Mouse (Mus musculus) small intestine, adult 2 months (tissue): ENCODE measurements at regions not wholly inside any gene's neighbourhood (a gene's known extent, or its start where the extent isn't known, plus 50 kb on each side); places are given as distances from the start of the nearest gene placed in this dataset.

Experiments
- H3K27ac ChIP-seq: fragments of 200-500 bp; 2 replicates; pipeline ENCODE4 v1.5.1; 2012; ENCODE audit warnings: low read depth, low read length, control low read depth, inconsistent platforms; ENCODE audit not compliant: insufficient read depth
- H3K27me3 ChIP-seq: fragments of 200-500 bp; 2 replicates; pipeline ENCODE4 v1.6.1; 2012; ENCODE audit warnings: mild to moderate bottlenecking, moderate library complexity, low read length, inconsistent platforms; ENCODE audit not compliant: control insufficient read depth, insufficient read depth
- H3K36me3 ChIP-seq: fragments of 200-500 bp; 2 replicates; pipeline ENCODE4 v1.6.1; 2012; ENCODE audit warnings: mild to moderate bottlenecking, low read length, control low read depth, inconsistent platforms; ENCODE audit not compliant: control insufficient read depth, insufficient read depth
- H3K4me1 ChIP-seq: fragments of 200-500 bp; 2 replicates; pipeline ENCODE4 v1.6.1; 2012; ENCODE audit warnings: low read length, inconsistent platforms, mixed read lengths; ENCODE audit not compliant: control insufficient read depth, insufficient read depth, insufficient read length
- H3K4me3 ChIP-seq: fragments of 200-500 bp; 2 replicates; pipeline ENCODE4 v1.5.1; 2012; ENCODE audit warnings: low read depth, mild to moderate bottlenecking, control low read depth, inconsistent platforms, low read length, moderate library complexity
- CTCF ChIP-seq: fragments of 200-500 bp; IDR thresholded peaks from 2 replicates; pipeline ENCODE4 v1.5.1; 2012; ENCODE audit warnings: low read depth, mild to moderate bottlenecking, control low read depth, inconsistent platforms, low read length, moderate library complexity, mixed read lengths; ENCODE audit not compliant: insufficient replicate concordance, insufficient read length; ENCODE audit errors: extremely low read depth
- POLR2A ChIP-seq: fragments of 200-500 bp; IDR thresholded peaks from 2 replicates; pipeline ENCODE4 v1.6.1; 2012; ENCODE audit warnings: low read depth, mild to moderate bottlenecking, control low read depth, inconsistent platforms, low read length, moderate library complexity
- WGBS: fragments of 180-500 bp; shearing (Covaris S2); methylation state at CpG from one replicate; pipeline ENCODE4 v1.1.7; 2018; 5-methylcytosine and 5-hydroxymethylcytosine counted together

GRCm38 (mm10) chr14:59075845-59076745, 66.6 kb downstream of the 1700129C05Rik start:
- TF ChIP-seq CTCF (no peak), POLR2A (no peak)

DNA sequence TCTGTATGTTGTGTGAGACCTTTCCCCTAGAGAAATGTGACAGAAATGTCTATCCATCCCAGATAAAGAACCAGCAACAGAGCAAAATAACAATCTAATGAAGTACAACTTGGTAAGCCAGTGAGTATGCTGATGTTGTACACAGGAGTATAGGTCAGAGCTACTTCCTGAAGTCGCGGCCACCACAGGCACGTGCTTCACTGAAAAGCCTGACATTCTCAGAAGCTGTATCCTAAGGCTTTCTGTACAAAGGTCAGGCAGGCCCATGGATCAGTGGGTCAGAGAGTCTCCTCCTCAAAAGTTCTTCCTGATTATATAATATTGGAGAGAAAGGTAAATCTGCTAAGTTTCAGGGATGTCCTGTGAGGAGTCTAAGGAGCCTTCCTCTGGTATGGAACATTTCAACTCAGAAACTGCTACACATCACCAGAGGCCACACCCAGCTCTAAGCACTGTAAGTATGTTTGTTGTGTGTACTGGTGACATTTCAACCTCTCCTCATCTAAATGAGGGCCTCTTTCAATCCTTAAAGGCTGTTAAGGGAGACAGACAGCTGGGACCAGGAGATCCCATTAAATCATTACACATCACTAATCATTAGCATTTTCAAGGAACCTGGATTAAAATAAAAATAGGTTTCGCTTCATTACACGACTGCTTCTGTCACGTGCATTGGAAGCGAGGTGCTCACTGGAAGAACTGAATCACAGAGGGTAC, 70.2 kb downstream of the 1700129C05Rik start:
- Histone ChIP-seq H3K36me3 (no peaks in the 10 kb centered on the region), H3K4me1 (no peaks in the 10 kb centered on the region), H3K27ac (no peak overlapping the region), H3K27me3 (no peaks in the 10 kb centered on the region), H3K4me3 (no peak overlapping the region)
- 78% methylated on average over 7 of the region's 7 CpGs for WGBS
- TF ChIP-seq CTCF = no peak
- no peak for TF ChIP-seq POLR2A

More at GRCm38 (mm10) chr14:59075845-59076745, 66.6 kb downstream of the 1700129C05Rik start:
- H3K4me1 ChIP-seq = no peaks in the 10 kb centered on the region
- no peak overlapping the region for H3K27ac ChIP-seq
- no peaks in the 10 kb centered on the region for H3K27me3 ChIP-seq
- H3K4me3 ChIP-seq = no peak overlapping the region
- no peaks in the 10 kb centered on the region for H3K36me3 ChIP-seq
- WGBS = 42% methylated on average over 29 of the region's 29 CpGs

- TF ChIP-seq POLR2A (no peak), CTCF (no peak)
- 80% methylated on average over 2 of the region's 2 CpGs for whole genome bisulfite sequencing
- Histone ChIP-seq H3K4me1 (no peaks in the 10 kb centered on the region), H3K27ac (no peak overlapping the region), H3K4me3 (no peak overlapping the region), H3K36me3 (no peaks in the 10 kb centered on the region), H3K27me3 (no peaks in the 10 kb centered on the region)
Observed at GRCm38 (mm10) chr14:59070056-59070455, 72.6 kb downstream of the 1700129C05Rik start.

GRCm38 (mm10) chr14:59066456-59067220, 76.1 kb downstream of the 1700129C05Rik start:
- TF ChIP-seq CTCF = no peak
- TF ChIP-seq POLR2A = no peak
- H3K27me3 ChIP-seq = no peaks in the 10 kb centered on the region
- H3K27ac ChIP-seq = no peak overlapping the region
- no peak overlapping the region for H3K4me3 ChIP-seq
- H3K4me1 ChIP-seq = no peaks in the 10 kb centered on the region
- no peaks in the 10 kb centered on the region for H3K36me3 ChIP-seq
- 69% methylated on average over 8 of the region's 8 CpGs for WGBS

DNA sequence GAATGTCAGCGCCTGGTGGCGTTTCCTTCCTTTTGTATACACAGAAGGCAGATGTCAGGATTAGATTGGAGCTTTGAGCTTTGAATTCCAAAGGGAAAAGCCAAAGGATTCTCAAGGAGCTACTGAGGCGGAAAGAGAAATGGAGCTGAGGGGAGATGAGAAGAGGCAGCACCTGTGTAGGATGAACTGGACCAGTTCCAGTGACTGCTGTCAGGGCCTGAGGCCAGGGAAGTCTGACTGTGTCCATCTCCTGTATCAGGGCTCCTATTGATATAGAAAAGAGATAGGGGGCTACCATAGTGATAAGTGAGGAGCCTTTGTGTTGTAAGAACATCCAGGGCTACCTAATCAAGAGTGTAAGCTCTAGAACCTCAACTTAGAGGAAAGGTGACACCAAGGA, 79.5 kb downstream of the 1700129C05Rik start:
- H3K27ac ChIP-seq = no peak overlapping the region
- WGBS = 82% methylated on average over 3 of the region's 3 CpGs
- H3K27me3 ChIP-seq = no peaks in the 10 kb centered on the region
- no peaks in the 10 kb centered on the region for H3K4me1 ChIP-seq
- no peak overlapping the region for H3K4me3 ChIP-seq
- H3K36me3 ChIP-seq = no peaks in the 10 kb centered on the region
- TF ChIP-seq CTCF (no peak), POLR2A (no peak)

- Histone ChIP-seq H3K27ac (no peak overlapping the region), H3K4me1 (peaks cover 10% of the 10 kb centered on the region; the same call in 1 of the 2 replicates), H3K4me3 (no peak overlapping the region), H3K27me3 (no peaks in the 10 kb centered on the region; the same call in 1 of the 2 replicates), H3K36me3 (no peaks in the 10 kb centered on the region)
- TF ChIP-seq POLR2A (no peak), CTCF (no peak)
- 93% methylated on average over 3 of the region's 3 CpGs for WGBS
Observed at GRCm38 (mm10) chr14:59056832-59057231, 85.9 kb downstream of the 1700129C05Rik start.

GRCm38 (mm10) chr14:59055283-59055682, 87.4 kb downstream of the 1700129C05Rik start:
- H3K4me1 ChIP-seq = peaks cover 10% of the 10 kb centered on the region; the same call in 1 of the 2 replicates

More at GRCm38 (mm10) chr14:59055283-59055682, 87.4 kb downstream of the 1700129C05Rik start:
- WGBS = 93% methylated on average over 3 of the region's 3 CpGs
- Histone ChIP-seq H3K36me3 (no peaks in the 10 kb centered on the region), H3K27ac (no peak overlapping the region), H3K27me3 (no peaks in the 10 kb centered on the region; the same call in 1 of the 2 replicates), H3K4me3 (no peak overlapping the region)
- no peak for TF ChIP-seq POLR2A
- TF ChIP-seq CTCF = no peak
